Mouse (Mus musculus): ENCODE results near the gene Snn. TPM values are rescaled to one million over a fixed set of nuclear protein-coding genes. Genes with fewer than 3 reads are reported as not detected.
A peak's percentile ranks its signal among the peaks of the same experiment; 100 is the strongest.

Gene Snn
- polyA plus RNA-seq, 1 experiment, result 129 TPM

GRCm38 (mm10) chr16:11068666-11069065, 7.9 kb downstream of the Snn start:
- Histone ChIP-seq H3K4me1 (ENCODE audit: control insufficient read depth, insufficient read depth, insufficient read length) (peaks cover 33% of the 10 kb centered on the region; the same call in 1 of the 2 replicates), H3K36me3 (ENCODE audit: control insufficient read depth, insufficient read depth, low read length) (peaks cover 19% of the 10 kb centered on the region), H3K27ac (ENCODE audit: insufficient read depth, low read length) (peak overlapping the region; percentile 96), H3K27me3 (ENCODE audit: control insufficient read depth, insufficient read depth, low read length) (no peaks in the 10 kb centered on the region), H3K4me3 (ENCODE audit: extremely low read depth, insufficient read depth, insufficient read length) (peak overlapping the region; percentile 86)
- 49% methylated on average over 3 of the region's 3 CpGs for whole genome bisulfite sequencing
- no peak for DNase-seq (ENCODE audit: low read depth in 1 of 2, low spot score in 2 of 2)
- TF ChIP-seq POLR2A (IDR thresholded peaks at IDR 0.05; ENCODE audit: low read depth, low read length) (no peak), CTCF (IDR thresholded peaks at IDR 0.05; ENCODE audit: extremely low read depth, insufficient read depth, insufficient read length, insufficient replicate concordance) (no peak)

DNA sequence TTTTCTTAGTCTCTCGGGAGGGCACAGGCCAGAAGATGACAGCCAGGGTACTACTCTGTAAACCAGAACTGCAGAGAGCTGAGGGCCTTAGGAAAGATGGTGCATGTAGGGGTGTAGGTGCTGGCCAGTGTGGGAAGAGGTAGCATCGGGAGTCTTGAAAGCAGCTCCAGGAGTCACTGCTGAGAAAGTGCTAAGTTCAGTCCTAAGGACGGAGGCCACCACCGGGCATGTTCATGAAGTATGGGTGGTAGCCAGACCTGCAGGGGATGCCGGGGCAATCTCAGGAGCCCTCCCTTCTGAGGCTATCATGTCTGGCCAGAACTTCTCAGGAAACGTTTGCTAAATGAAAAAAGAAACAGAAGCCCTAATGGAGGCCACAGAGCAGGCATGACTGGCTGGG, 8.5 kb downstream of the Snn start:
- Histone ChIP-seq H3K27me3 (ENCODE audit: control insufficient read depth, insufficient read depth, low read length) (no peaks in the 10 kb centered on the region), H3K36me3 (ENCODE audit: control insufficient read depth, insufficient read depth, low read length) (peaks cover 25% of the 10 kb centered on the region), H3K4me3 (ENCODE audit: extremely low read depth, insufficient read depth, insufficient read length) (peak overlapping the region; percentile 86), H3K4me1 (ENCODE audit: control insufficient read depth, insufficient read depth, insufficient read length) (peaks cover 38% of the 10 kb centered on the region; the same call in 1 of the 2 replicates), H3K27ac (ENCODE audit: insufficient read depth, low read length) (peak overlapping the region; percentile 96)
- DNase-seq (ENCODE audit: low read depth in 1 of 2, low spot score in 2 of 2), result no peak
- 24% methylated on average over 6 of the region's 6 CpGs for WGBS
- TF ChIP-seq POLR2A (IDR thresholded peaks at IDR 0.05; ENCODE audit: low read depth, low read length) (no peak), CTCF (IDR thresholded peaks at IDR 0.05; ENCODE audit: extremely low read depth, insufficient read depth, insufficient read length, insufficient replicate concordance) (no peak)

DNA sequence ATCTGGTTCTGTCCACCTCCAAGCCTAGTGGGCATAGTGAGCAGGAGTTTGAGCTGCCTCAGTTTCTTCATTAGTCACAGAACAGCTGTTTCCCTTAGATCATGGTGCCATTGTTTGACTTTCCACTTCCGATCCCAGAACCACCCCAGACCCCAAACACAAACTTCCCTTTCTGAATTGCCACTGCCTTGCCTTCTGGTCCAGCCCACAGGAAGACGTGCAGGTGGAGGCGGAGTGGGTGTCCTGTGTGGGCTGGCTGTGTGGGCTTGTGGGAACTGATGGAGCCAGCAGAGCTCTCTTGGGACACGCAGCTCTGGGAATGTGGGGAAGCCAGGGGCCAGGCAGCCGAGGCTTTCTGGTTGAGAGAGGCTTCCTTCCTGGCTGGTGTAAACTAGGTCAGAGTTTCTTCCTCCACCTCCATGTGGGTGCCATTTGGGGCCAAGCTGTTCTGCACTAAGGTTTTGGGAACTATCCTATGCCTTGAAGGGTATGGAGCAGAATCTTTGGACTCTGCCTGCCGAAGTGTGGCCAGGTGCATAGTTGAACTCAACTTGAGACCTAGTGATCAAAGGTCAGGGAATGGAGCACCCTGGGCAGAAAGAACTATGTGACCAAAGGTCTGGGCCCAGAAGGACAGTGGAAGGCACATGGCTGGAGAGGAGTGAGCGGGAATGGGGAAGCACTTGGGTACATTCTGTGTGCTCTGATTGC, 9.1 kb downstream of the Snn start:
- TF ChIP-seq POLR2A (IDR thresholded peaks at IDR 0.05; ENCODE audit: low read depth, low read length) (no peak; the same call in 1 of the 2 replicates), CTCF (IDR thresholded peaks at IDR 0.05; ENCODE audit: extremely low read depth, insufficient read depth, insufficient read length, insufficient replicate concordance) (no peak)
- Histone ChIP-seq H3K36me3 (ENCODE audit: control insufficient read depth, insufficient read depth, low read length) (peaks cover 29% of the 10 kb centered on the region), H3K27me3 (ENCODE audit: control insufficient read depth, insufficient read depth, low read length) (no peaks in the 10 kb centered on the region), H3K4me3 (ENCODE audit: extremely low read depth, insufficient read depth, insufficient read length) (peak overlapping the region; percentile 86), H3K4me1 (ENCODE audit: control insufficient read depth, insufficient read depth, insufficient read length) (peaks cover 36% of the 10 kb centered on the region), H3K27ac (ENCODE audit: insufficient read depth, low read length) (peak overlapping the region; percentile 96)
- 21% methylated on average over 7 of the region's 7 CpGs for whole genome bisulfite sequencing
- peak in 1 of 2 experiments; percentile 70 for DNase-seq (ENCODE audit: low read depth in 1 of 2, low spot score in 2 of 2)

DNA sequence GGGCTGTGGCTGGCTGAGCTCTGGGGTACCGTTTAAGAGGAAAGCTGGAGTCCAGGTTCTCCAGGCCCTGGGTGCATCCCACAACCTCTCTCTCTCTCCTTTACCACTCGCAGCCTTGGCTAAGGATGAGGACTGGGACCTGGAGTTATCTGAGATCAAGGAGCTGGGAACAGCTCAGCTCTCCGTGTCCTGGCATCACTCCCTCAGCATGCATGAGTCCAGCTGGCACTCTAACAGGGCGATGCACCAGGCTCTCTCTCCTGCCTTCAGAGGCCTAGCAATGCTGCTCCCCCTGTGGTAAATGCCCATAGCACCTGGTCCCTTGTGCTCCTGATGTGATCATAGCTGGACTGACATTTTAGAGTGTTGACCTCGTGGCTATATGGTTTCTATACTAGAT, 10.4 kb downstream of the Snn start:
- Histone ChIP-seq H3K4me3 (ENCODE audit: extremely low read depth, insufficient read depth, insufficient read length) (no peak overlapping the region), H3K27ac (ENCODE audit: insufficient read depth, low read length) (peak overlapping the region; percentile 88), H3K27me3 (ENCODE audit: control insufficient read depth, insufficient read depth, low read length) (no peaks in the 10 kb centered on the region), H3K4me1 (ENCODE audit: control insufficient read depth, insufficient read depth, insufficient read length) (peaks cover 46% of the 10 kb centered on the region), H3K36me3 (ENCODE audit: control insufficient read depth, insufficient read depth, low read length) (peaks cover 37% of the 10 kb centered on the region)
- 68% methylated on average over 5 of the region's 5 CpGs for WGBS
- TF ChIP-seq CTCF (IDR thresholded peaks at IDR 0.05; ENCODE audit: extremely low read depth, insufficient read depth, insufficient read length, insufficient replicate concordance) (no peak), POLR2A (IDR thresholded peaks at IDR 0.05; ENCODE audit: low read depth, low read length) (no peak)
- DNase-seq (ENCODE audit: low read depth in 1 of 2, low spot score in 2 of 2), result no peak

GRCm38 (mm10) chr16:11071887-11072286, 11.1 kb downstream of the Snn start:
- Histone ChIP-seq H3K36me3 (ENCODE audit: control insufficient read depth, insufficient read depth, low read length) (peaks cover 39% of the 10 kb centered on the region), H3K27me3 (ENCODE audit: control insufficient read depth, insufficient read depth, low read length) (no peaks in the 10 kb centered on the region), H3K27ac (ENCODE audit: insufficient read depth, low read length) (peak overlapping the region; percentile 88), H3K4me1 (ENCODE audit: control insufficient read depth, insufficient read depth, insufficient read length) (peaks cover 50% of the 10 kb centered on the region), H3K4me3 (ENCODE audit: extremely low read depth, insufficient read depth, insufficient read length) (no peak overlapping the region)
- WGBS, result 33% methylated on average over 4 of the region's 4 CpGs
- DNase-seq (ENCODE audit: low read depth in 1 of 2, low spot score in 2 of 2), result peak; percentile 53 to 75
- TF ChIP-seq CTCF (IDR thresholded peaks at IDR 0.05; ENCODE audit: extremely low read depth, insufficient read depth, insufficient read length, insufficient replicate concordance) (no peak), POLR2A (IDR thresholded peaks at IDR 0.05; ENCODE audit: low read depth, low read length) (no peak; the same call in 1 of the 2 replicates)

DNA sequence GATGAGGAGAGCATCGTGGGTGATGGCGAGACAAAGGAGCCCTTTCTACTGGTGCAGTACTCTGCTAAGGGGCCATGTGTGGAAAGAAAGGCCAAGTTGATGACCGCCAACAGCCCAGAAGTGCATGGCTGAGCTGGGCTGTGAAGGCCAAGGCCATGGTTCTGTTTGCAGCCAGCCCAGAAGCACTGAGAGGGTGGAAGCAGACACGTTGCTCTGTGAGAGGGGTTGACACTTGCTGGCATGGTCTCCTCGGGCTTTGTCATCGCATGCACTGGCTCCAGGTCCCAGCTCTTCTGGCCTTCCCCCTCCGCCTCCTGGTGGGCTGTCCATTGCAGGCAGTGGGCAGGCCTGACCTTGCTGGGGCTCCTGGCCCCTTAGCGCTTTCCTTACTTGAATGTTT, 11.7 kb downstream of the Snn start:
- peak overlapping the region; percentile 88 for H3K27ac ChIP-seq (ENCODE audit: insufficient read depth, low read length)
- H3K4me3 ChIP-seq (ENCODE audit: extremely low read depth, insufficient read depth, insufficient read length), result no peak overlapping the region
- peaks cover 51% of the 10 kb centered on the region for H3K4me1 ChIP-seq (ENCODE audit: control insufficient read depth, insufficient read depth, insufficient read length)
- DNase-seq (ENCODE audit: low read depth in 1 of 2, low spot score in 2 of 2), result no peak
- WGBS, result 85% methylated on average over 8 of the region's 8 CpGs
- TF ChIP-seq POLR2A (IDR thresholded peaks at IDR 0.05; ENCODE audit: low read depth, low read length) (no peak), CTCF (IDR thresholded peaks at IDR 0.05; ENCODE audit: extremely low read depth, insufficient read depth, insufficient read length, insufficient replicate concordance) (no peak)
- H3K36me3 ChIP-seq (ENCODE audit: control insufficient read depth, insufficient read depth, low read length), result peaks cover 39% of the 10 kb centered on the region
- H3K27me3 ChIP-seq (ENCODE audit: control insufficient read depth, insufficient read depth, low read length), result no peaks in the 10 kb centered on the region

- Histone ChIP-seq H3K36me3 (ENCODE audit: control insufficient read depth, insufficient read depth, low read length) (peaks cover 39% of the 10 kb centered on the region), H3K27ac (ENCODE audit: insufficient read depth, low read length) (peak overlapping the region; percentile 88), H3K4me3 (ENCODE audit: extremely low read depth, insufficient read depth, insufficient read length) (no peak overlapping the region), H3K4me1 (ENCODE audit: control insufficient read depth, insufficient read depth, insufficient read length) (peaks cover 51% of the 10 kb centered on the region), H3K27me3 (ENCODE audit: control insufficient read depth, insufficient read depth, low read length) (no peaks in the 10 kb centered on the region)
- no peak for TF ChIP-seq POLR2A (IDR thresholded peaks at IDR 0.05; ENCODE audit: low read depth, low read length)
- no peak for TF ChIP-seq CTCF (IDR thresholded peaks at IDR 0.05; ENCODE audit: extremely low read depth, insufficient read depth, insufficient read length, insufficient replicate concordance)
- DNase-seq (ENCODE audit: low read depth in 1 of 2, low spot score in 2 of 2), result peak in 1 of 2 experiments; percentile 42
- 31% methylated on average over 6 of the region's 6 CpGs for WGBS
Observed at GRCm38 (mm10) chr16:11073060-11073459, 12.3 kb downstream of the Snn start.
